Mouse (Mus musculus) layer of hippocampus, adult 11-12 months (tissue): ENCODE measurements at regions not wholly inside any gene's neighbourhood (a gene's known extent, or its start where the extent isn't known, plus 50 kb on each side); places are given as distances from the start of the nearest gene placed in this dataset.

Experiments used
- DNase-seq: peaks from one replicate; pipeline ENCODE4 v3.0.0; 2022; ENCODE audit warnings: low spot score

- no peak for DNase-seq
These were observed 50.3 kb upstream of the Acpp start for GRCm38 (mm10) chr9:104387805-104388204.
